Mouse (Mus musculus) frontal cortex, postnatal 25 days (tissue): ENCODE measurements around the gene 2010300C02Rik.
A peak's percentile ranks its signal among the peaks of the same experiment; 100 is the strongest.
"Not testable (repeated sequence)": the region's sequence is repeated elsewhere in the genome, so short reads cannot be mapped to it uniquely, and the experiment has no call there.

Source experiments
- DNase-seq, 2 experiments: peaks; one replicate each; pipeline ENCODE4 v3.0.0; 2022; ENCODE audit warnings: low spot score in 2 of 2

Gene 2010300C02Rik

GRCm38 (mm10) chr1:37719761-37720640 is at the start of gene 2010300C02Rik:
2010300C02Rik (minus strand) TSS chr1:37720085.
- DNase-seq: peak in 1 of 2 experiments; percentile 65

- no peak for DNase-seq
These were observed 39.5 kb upstream of the 2010300C02Rik start for GRCm38 (mm10) chr1:37759407-37759806.

- DNase-seq: no peak
These were observed 24.9 kb upstream of the 2010300C02Rik start for GRCm38 (mm10) chr1:37744650-37745259.

GRCm38 (mm10) chr1:37742602-37743270 is 22.9 kb upstream of the 2010300C02Rik start:
- DNase-seq: no peak

- DNase-seq: no peak
These were observed 22.2 kb upstream of the 2010300C02Rik start for GRCm38 (mm10) chr1:37742126-37742525.

- no peak for DNase-seq
These were observed 20.4 kb upstream of the 2010300C02Rik start for GRCm38 (mm10) chr1:37740161-37740802.

- no peak for DNase-seq
These were observed 19.0 kb upstream of the 2010300C02Rik start for GRCm38 (mm10) chr1:37738895-37739294.

- no peak for DNase-seq
These were observed 17.2 kb upstream of the 2010300C02Rik start for GRCm38 (mm10) chr1:37737045-37737444.

- DNase-seq: no peak
These were observed 16.0 kb upstream of the 2010300C02Rik start for GRCm38 (mm10) chr1:37735932-37736331.

GRCm38 (mm10) chr1:37734841-37735240 is 15.0 kb upstream of the 2010300C02Rik start:
- no peak for DNase-seq

GRCm38 (mm10) chr1:37729353-37729752 is 9.5 kb upstream of the 2010300C02Rik start:
- no peak for DNase-seq

- DNase-seq: no peak
These were observed 8.2 kb upstream of the 2010300C02Rik start for GRCm38 (mm10) chr1:37728053-37728452.

GRCm38 (mm10) chr1:37727186-37727585 is 7.3 kb upstream of the 2010300C02Rik start:
- DNase-seq: no peak

GRCm38 (mm10) chr1:37726426-37726825 is 6.5 kb upstream of the 2010300C02Rik start:
- no peak for DNase-seq

- peak in 1 of 2 experiments; percentile 57 for DNase-seq
These were observed 6.0 kb upstream of the 2010300C02Rik start for GRCm38 (mm10) chr1:37725880-37726279.

GRCm38 (mm10) chr1:37721092-37721491 is 1.2 kb upstream of the 2010300C02Rik start:
- DNase-seq: no peak

- no peak for DNase-seq
These were observed 708 bp downstream of the 2010300C02Rik start for GRCm38 (mm10) chr1:37719030-37719723.

GRCm38 (mm10) chr1:37718516-37718915 is 1.4 kb downstream of the 2010300C02Rik start:
- no peak for DNase-seq

- no peak for DNase-seq
These were observed 2.3 kb downstream of the 2010300C02Rik start for GRCm38 (mm10) chr1:37717415-37718195.

- not testable (repeated sequence) for DNase-seq
These were observed 7.5 kb downstream of the 2010300C02Rik start for GRCm38 (mm10) chr1:37712357-37712737.
